Mouse (Mus musculus) forebrain, embryonic 12.5 days (tissue): Measurements from ENCODE around the gene Peli2. TPM values are rescaled to one million over a fixed set of nuclear protein-coding genes. Genes with fewer than 3 reads are reported as not detected.
A peak's percentile ranks its signal among the peaks of the same experiment; 100 is the strongest.
"Not testable (repeated sequence)": the region's sequence is repeated elsewhere in the genome, so short reads cannot be mapped to it uniquely, and the experiment has no call there.

ENCODE experiments used
- ATAC-seq: fragments of 200-750 bp; cut with Nextera tagmentation; 2 replicates; pipeline ENCODE4 v1.8.0; 2017; ENCODE audit warnings: moderate TSS enrichment; ENCODE audit not compliant: low FRiP score
- H3K27ac ChIP-seq: fragments of 300-500 bp; sonication (generic); 2 replicates; pipeline ENCODE4 v1.5.1; 2016; ENCODE audit warnings: mild to moderate bottlenecking
- H3K27me3 ChIP-seq: fragments of 300-500 bp; sonication (generic); 2 replicates; pipeline ENCODE4 v1.6.1; 2016; ENCODE audit warnings: mild to moderate bottlenecking
- H3K36me3 ChIP-seq: fragments of 300-500 bp; sonication (generic); replicated peaks from 2 replicates; pipeline ENCODE4 v1.6.1; 2016; ENCODE audit warnings: mild to moderate bottlenecking
- H3K4me1 ChIP-seq: fragments of 300-500 bp; sonication (generic); 2 replicates; pipeline ENCODE4 v1.6.1; 2016
- H3K4me2 ChIP-seq: fragments of 300-500 bp; sonication (generic); 2 replicates; pipeline ENCODE4 v1.6.1; 2016; ENCODE audit warnings: mild to moderate bottlenecking, moderate library complexity
- H3K4me3 ChIP-seq: fragments of 300-500 bp; sonication (generic); replicated peaks from 2 replicates; pipeline ENCODE4 v1.5.1; 2016; ENCODE audit warnings: mild to moderate bottlenecking
- H3K9ac ChIP-seq: fragments of 300-500 bp; sonication (generic); 2 replicates; pipeline ENCODE4 v1.6.1; 2016; ENCODE audit warnings: mild to moderate bottlenecking
- H3K9me3 ChIP-seq: fragments of 300-500 bp; sonication (generic); 2 replicates; pipeline ENCODE4 v1.6.1; 2016
- WGBS: fragments of 180-500 bp; shearing (Covaris S2); methylation state at CpG from one replicate; pipeline ENCODE4 v1.1.7; 2016; 5-methylcytosine and 5-hydroxymethylcytosine counted together
- polyA plus RNA-seq: library from polyadenylated mRNA; unstranded; fragments of >200 nt; fragmentation: Nextera tagmentation; extraction: Ambion mirVana; gene quantifications from 2 replicates; pipeline ENCODE4 v1.2.1, GENCODE M21; 2016

Gene Peli2
- polyA plus RNA-seq, result 9.4 and 11.1 TPM in 2 replicates

GRCm38 (mm10) chr14:48120752-48121528, at the start of gene Peli2:
Gene Peli2 (plus strand): TSS chr14:48120823.
- under 1% methylated on average over 87 of the region's 117 CpGs for WGBS
- Histone ChIP-seq H3K4me2 (peak within 1 kb of the TSS; percentile 85), H3K27ac (peak within 1 kb of the TSS; percentile 83), H3K36me3 (no peaks in the 10 kb centered on the region), H3K9ac (peak within 1 kb of the TSS; percentile 83), H3K27me3 (peaks cover 7% of the 10 kb centered on the region; the same call in 1 of the 2 replicates), H3K4me3 (peak within 1 kb of the TSS; percentile 82), H3K9me3 (no peaks in the 10 kb centered on the region), H3K4me1 (peaks cover 53% of the 10 kb centered on the region)
- ATAC-seq, result peak; percentile 80

- Histone ChIP-seq H3K9me3 (no peaks in the 10 kb centered on the region), H3K27ac (no peak overlapping the region), H3K4me3 (no peak overlapping the region), H3K36me3 (no peaks in the 10 kb centered on the region), H3K4me2 (no peak overlapping the region), H3K27me3 (no peaks in the 10 kb centered on the region), H3K4me1 (peaks cover 9% of the 10 kb centered on the region), H3K9ac (no peak overlapping the region)
- WGBS, result 83% methylated on average over 4 of the region's 4 CpGs
- ATAC-seq, result no peak
Observed at GRCm38 (mm10) chr14:48072104-48072503, 48.5 kb upstream of the Peli2 start.

GRCm38 (mm10) chr14:48073247-48074161, 47.1 kb upstream of the Peli2 start:
- Histone ChIP-seq H3K36me3 (no peaks in the 10 kb centered on the region), H3K4me2 (0 out of 2 replicates have a peak overlapping the region, but pooled peaks have one; percentile 8), H3K4me1 (peaks cover 9% of the 10 kb centered on the region), H3K27ac (0 out of 2 replicates have a peak overlapping the region, but pooled peaks have one; percentile 5), H3K4me3 (no peak overlapping the region), H3K9ac (no peak overlapping the region), H3K9me3 (no peaks in the 10 kb centered on the region), H3K27me3 (no peaks in the 10 kb centered on the region)
- 48% methylated on average over 24 of the region's 24 CpGs for WGBS
- peak; percentile 88 for ATAC-seq

DNA sequence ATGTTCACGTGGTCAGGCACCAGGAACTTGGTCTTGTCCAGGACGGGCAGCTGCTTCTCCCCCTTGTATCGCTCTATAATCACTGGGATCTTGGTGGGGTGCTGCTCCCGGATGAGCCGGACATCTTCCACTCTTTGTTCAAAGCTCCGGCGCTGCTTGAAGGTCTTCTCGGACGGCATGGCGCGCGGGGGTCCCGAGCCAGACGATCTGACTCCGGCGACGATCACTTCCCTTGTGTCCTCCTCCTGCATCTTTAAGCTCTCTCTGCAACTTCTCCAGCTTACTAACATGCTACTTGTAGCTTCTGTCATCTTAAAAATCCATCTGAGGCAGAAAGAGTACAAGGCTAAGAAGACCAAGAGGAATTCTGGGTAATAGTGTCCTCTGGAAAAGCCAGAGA, 41.0 kb upstream of the Peli2 start:
- not testable (repeated sequence) for H3K27me3 ChIP-seq, H3K27ac ChIP-seq, H3K4me1 ChIP-seq, H3K36me3 ChIP-seq, ATAC-seq, H3K4me2 ChIP-seq, H3K4me3 ChIP-seq, H3K9me3 ChIP-seq, H3K9ac ChIP-seq
- 94% methylated on average over 17 of the region's 17 CpGs for WGBS

GRCm38 (mm10) chr14:48083836-48084812, 36.5 kb upstream of the Peli2 start:
- Histone ChIP-seq H3K9ac (no peak overlapping the region), H3K27me3 (peaks cover 6% of the 10 kb centered on the region; the same call in 1 of the 2 replicates), H3K9me3 (no peaks in the 10 kb centered on the region), H3K4me1 (peaks cover 5% of the 10 kb centered on the region), H3K27ac (no peak overlapping the region), H3K36me3 (no peaks in the 10 kb centered on the region), H3K4me2 (no peak overlapping the region), H3K4me3 (no peak overlapping the region)
- no peak for ATAC-seq
- WGBS, result 42% methylated on average over 14 of the region's 14 CpGs

DNA sequence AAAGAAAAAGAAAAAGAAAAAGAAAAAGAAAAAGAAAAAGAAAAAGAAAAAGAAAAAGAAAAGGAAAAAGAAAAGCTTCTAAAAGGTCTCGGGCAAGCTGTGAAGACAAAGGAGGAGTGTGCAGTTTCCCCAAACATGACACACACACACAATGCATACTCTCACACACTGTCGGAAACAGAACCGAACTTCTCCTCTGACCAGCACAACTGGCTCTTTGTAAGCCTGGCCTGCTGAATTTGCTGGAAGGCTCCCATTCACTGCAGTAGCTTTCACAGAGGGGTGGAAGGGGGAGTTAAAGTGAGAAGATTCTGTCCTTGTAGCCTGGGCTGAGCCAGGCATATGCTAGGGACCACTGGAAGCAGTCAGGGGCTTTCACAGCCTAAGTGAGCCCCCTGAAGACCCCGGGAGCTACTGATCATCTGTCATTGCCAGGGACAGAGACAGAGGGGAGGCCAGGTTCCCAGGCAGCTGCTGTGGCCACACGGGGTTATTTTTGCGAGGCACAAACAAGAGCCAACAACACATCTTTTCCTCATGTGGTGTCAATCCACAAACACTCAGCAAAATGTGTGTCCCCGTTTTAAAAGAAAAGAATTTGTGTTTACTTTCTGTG, 33.8 kb upstream of the Peli2 start:
- H3K9me3 ChIP-seq, result no peaks in the 10 kb centered on the region
- no peak overlapping the region for H3K4me2 ChIP-seq
- no peaks in the 10 kb centered on the region for H3K36me3 ChIP-seq
- H3K9ac ChIP-seq, result no peak overlapping the region
- WGBS, result 61% methylated on average over 7 of the region's 7 CpGs
- no peak overlapping the region for H3K4me3 ChIP-seq
- H3K4me1 ChIP-seq, result peaks cover 5% of the 10 kb centered on the region
- peaks cover 6% of the 10 kb centered on the region; the same call in 1 of the 2 replicates for H3K27me3 ChIP-seq
- no peak for ATAC-seq
- H3K27ac ChIP-seq, result no peak overlapping the region

- Histone ChIP-seq H3K36me3 (no peaks in the 10 kb centered on the region), H3K4me1 (peaks cover 5% of the 10 kb centered on the region), H3K4me2 (no peak overlapping the region), H3K27ac (no peak overlapping the region), H3K27me3 (peaks cover 6% of the 10 kb centered on the region; the same call in 1 of the 2 replicates), H3K9me3 (no peaks in the 10 kb centered on the region), H3K4me3 (no peak overlapping the region), H3K9ac (no peak overlapping the region)
- ATAC-seq, result no peak
- WGBS, result 84% methylated on average over 8 of the region's 8 CpGs
Observed at GRCm38 (mm10) chr14:48087298-48087830, 33.3 kb upstream of the Peli2 start.

DNA sequence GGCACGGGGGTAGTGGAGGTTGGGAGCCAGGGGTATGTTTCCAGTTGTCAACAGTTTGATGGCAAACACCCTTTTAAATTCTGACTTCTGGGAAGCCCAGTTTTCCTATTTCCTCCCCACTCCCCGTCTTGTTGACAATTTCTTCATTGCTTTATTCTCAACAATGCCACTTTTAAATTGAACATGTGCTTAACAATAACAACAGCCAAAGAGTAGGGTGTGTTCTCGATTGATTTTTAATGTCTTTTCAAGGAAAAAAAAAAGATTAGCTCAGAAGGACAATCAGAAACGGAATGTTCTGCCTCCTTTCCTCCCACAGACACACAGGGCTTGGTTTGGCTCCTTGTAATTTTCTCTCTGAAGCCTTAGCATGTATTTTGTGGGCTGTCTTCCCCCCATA, 30.2 kb upstream of the Peli2 start:
- no peak overlapping the region for H3K4me3 ChIP-seq
- no peaks in the 10 kb centered on the region for H3K36me3 ChIP-seq
- H3K27me3 ChIP-seq, result no peaks in the 10 kb centered on the region; the same call in 1 of the 2 replicates
- H3K9me3 ChIP-seq, result peaks cover 2% of the 10 kb centered on the region; the same call in 1 of the 2 replicates
- 73% methylated on average over 4 of the region's 4 CpGs for WGBS
- no peak for ATAC-seq
- no peak overlapping the region for H3K27ac ChIP-seq
- H3K9ac ChIP-seq, result no peak overlapping the region
- H3K4me1 ChIP-seq, result no peaks in the 10 kb centered on the region; the same call in 1 of the 2 replicates
- no peak overlapping the region for H3K4me2 ChIP-seq

DNA sequence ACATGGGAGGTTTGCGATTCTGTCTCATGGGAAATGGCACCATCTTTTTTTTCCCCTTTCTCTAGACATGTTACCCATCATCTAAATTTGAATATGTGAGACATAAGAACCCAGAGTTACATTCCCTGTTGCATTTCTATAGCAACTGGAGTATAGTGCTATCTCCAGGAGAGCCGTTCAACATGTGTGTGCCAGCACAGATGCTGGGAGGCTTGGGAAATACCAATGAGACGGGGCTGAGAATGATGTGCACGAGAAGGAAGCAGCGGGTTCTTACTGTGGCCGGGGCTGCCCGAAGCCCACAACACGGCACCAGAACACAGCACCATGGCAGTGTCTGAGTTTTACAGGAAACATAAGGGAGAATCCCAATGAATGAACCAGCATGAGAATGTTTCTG, 29.5 kb upstream of the Peli2 start:
- Histone ChIP-seq H3K27ac (no peak overlapping the region), H3K4me1 (no peaks in the 10 kb centered on the region; the same call in 1 of the 2 replicates), H3K9ac (no peak overlapping the region), H3K36me3 (no peaks in the 10 kb centered on the region), H3K9me3 (peaks cover 2% of the 10 kb centered on the region; the same call in 1 of the 2 replicates), H3K27me3 (no peaks in the 10 kb centered on the region; the same call in 1 of the 2 replicates), H3K4me3 (no peak overlapping the region), H3K4me2 (no peak overlapping the region)
- no peak for ATAC-seq
- 92% methylated on average over 8 of the region's 8 CpGs for WGBS

DNA sequence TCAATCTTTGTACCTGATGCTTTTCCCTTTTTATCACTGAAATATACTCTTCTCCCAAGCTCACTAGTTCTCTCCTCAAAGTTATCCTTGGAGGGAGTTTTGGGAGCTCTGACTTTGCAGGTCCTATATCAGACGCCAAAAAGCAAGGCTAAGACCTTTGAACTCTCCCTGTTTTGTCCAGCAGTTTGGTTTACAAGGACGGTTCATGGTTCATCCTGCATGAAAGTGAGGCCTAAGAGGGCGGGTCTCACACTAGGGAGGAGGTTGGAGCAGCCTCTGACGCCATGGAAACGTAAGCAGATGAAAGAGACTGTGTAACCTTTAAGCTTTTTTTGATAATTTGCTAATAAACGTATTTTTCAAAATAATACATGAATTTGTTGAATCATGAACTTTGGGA, 22.4 kb upstream of the Peli2 start:
- Histone ChIP-seq H3K27me3 (no peaks in the 10 kb centered on the region), H3K9ac (no peak overlapping the region), H3K4me2 (no peak overlapping the region), H3K4me1 (0 out of 2 replicates have a peak, but pooled peaks cover 9% of the 10 kb centered on the region), H3K9me3 (no peaks in the 10 kb centered on the region), H3K4me3 (no peak overlapping the region), H3K36me3 (no peaks in the 10 kb centered on the region), H3K27ac (no peak overlapping the region)
- 55% methylated on average over 6 of the region's 6 CpGs for WGBS
- no peak for ATAC-seq

GRCm38 (mm10) chr14:48099354-48099753, 21.3 kb upstream of the Peli2 start:
- H3K4me1 ChIP-seq, result 0 out of 2 replicates have a peak, but pooled peaks cover 9% of the 10 kb centered on the region
- H3K9me3 ChIP-seq, result no peaks in the 10 kb centered on the region
- no peaks in the 10 kb centered on the region for H3K36me3 ChIP-seq
- no peaks in the 10 kb centered on the region for H3K27me3 ChIP-seq
- H3K4me3 ChIP-seq, result no peak overlapping the region
- H3K27ac ChIP-seq, result no peak overlapping the region
- no peak for ATAC-seq
- no peak overlapping the region for H3K9ac ChIP-seq
- 43% methylated on average over 1 of the region's 1 CpGs for WGBS
- H3K4me2 ChIP-seq, result no peak overlapping the region
